Mouse (Mus musculus): Measurements from ENCODE around the gene Ctnna3. TPM values are rescaled to one million over a fixed set of nuclear protein-coding genes. Genes with fewer than 3 reads are reported as not detected.

Ctnna3 gene
- total and polyA plus RNA-seq, 3 experiments = not detected

Other genes with a start within 250 kb of the Ctnna3 start
- gene Mypn, start 226.1 kb upstream of the Ctnna3 start, total RNA-seq (2012; rRNA removed) = not detected in 2 replicates
- gene Mypn, start 226.1 kb upstream of the Ctnna3 start, polyA plus RNA-seq (2012; ENCODE audit: insufficient read depth in 1 of 2, insufficient read length in 2 of 2, low read depth in 1 of 2, low replicate concordance in 2 of 2, missing spikeins in 1 of 2) = not detected
- gene Herc4, start 186.3 kb upstream of the Ctnna3 start, total RNA-seq (2012; rRNA removed) = 37.1 and 38.6 TPM in 2 replicates
- 100 to 1,000 TPM in 1 of 2 experiments, 10 to 100 TPM in 1; 57.1 to 140 TPM for gene Herc4, start 186.3 kb upstream of the Ctnna3 start, polyA plus RNA-seq (2012; ENCODE audit: insufficient read depth in 1 of 2, insufficient read length in 2 of 2, low read depth in 1 of 2, low replicate concordance in 2 of 2, missing spikeins in 1 of 2)
- 9.1 and 13.2 TPM in 2 replicates for gene Sirt1, start 48.4 kb upstream of the Ctnna3 start, total RNA-seq (2012; rRNA removed)
- 10 to 100 TPM in 1 of 2 experiments, not detected in 1; 19.8 TPM for gene Sirt1, start 48.4 kb upstream of the Ctnna3 start, polyA plus RNA-seq (2012; ENCODE audit: insufficient read depth in 1 of 2, insufficient read length in 2 of 2, low read depth in 1 of 2, low replicate concordance in 2 of 2, missing spikeins in 1 of 2)
- 2.7 and 2.9 TPM in 2 replicates for gene Dnajc12, start 47.7 kb upstream of the Ctnna3 start, total RNA-seq (2012; rRNA removed)
- 1 to 10 TPM in 1 of 2 experiments, not detected in 1; 7.3 TPM for gene Dnajc12, start 47.7 kb upstream of the Ctnna3 start, polyA plus RNA-seq (2012; ENCODE audit: insufficient read depth in 1 of 2, insufficient read length in 2 of 2, low read depth in 1 of 2, low replicate concordance in 2 of 2, missing spikeins in 1 of 2)
- not detected in 2 replicates for gene Gm7075, start 8.3 kb upstream of the Ctnna3 start, total RNA-seq (2012; rRNA removed)
- gene Gm7075, start 8.3 kb upstream of the Ctnna3 start, polyA plus RNA-seq (2012; ENCODE audit: insufficient read depth in 1 of 2, insufficient read length in 2 of 2, low read depth in 1 of 2, low replicate concordance in 2 of 2, missing spikeins in 1 of 2) = not detected